Comparison of ENCODE assay signal across 9 mouse cellular contexts in the genomic region with DNA sequence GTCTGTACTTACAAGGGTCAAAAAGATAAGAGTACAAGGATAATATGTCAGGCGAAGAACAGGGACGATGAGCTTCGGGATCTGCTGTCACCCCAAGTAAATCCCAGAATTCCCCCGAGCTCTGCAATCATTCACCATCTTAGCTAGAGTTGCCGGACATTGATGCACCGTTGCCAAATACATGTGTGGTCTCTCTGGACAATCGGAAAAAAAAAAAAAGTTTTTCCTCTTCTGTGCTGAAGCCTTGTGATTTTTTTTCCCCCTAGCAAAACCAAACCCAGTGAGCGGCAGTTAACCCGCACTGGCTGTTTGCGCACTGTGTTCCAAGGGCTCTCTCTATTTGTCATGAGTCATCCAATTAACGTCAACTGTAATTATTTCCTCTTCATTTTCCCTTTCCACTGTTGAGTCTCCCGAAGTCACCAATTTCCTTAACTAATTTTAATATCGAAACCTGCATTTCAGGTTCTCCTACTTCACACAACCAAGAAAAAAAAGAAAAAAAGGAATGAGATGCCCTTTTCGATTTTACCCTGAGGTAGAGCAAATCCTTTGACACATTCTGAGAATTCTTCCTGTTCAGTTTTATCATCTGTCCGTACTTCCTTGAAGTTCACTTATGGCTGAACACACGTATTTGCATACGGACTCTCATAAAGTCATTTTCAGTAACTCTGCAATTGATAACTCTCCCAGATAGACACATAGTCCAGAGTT.
A peak's percentile ranks its signal among the peaks of the same experiment; 100 is the strongest.
DNase-seq lines count a peak whose midpoint lies in the region; ATAC-seq and TF ChIP-seq lines count a peak whose summit lies in the region.
"Had no signal": no experiment of that assay in that cellular context is flagged by ENCODE, and none has a peak within 500 bp of the region (broad histone marks: within the 10 kb centered on the region; RNA-seq: fewer than 3 reads in every experiment).

No protein-coding gene starts in this region.

- H3K9me3 ChIP-seq in forebrain, embryonic 14.5 days (replicated peaks; ENCODE audit: control insufficient read depth, low read length): no peaks in the 10 kb centered on the region
- H3K9me3 ChIP-seq in liver, embryonic 12.5 days (replicated peaks): no peaks in the 10 kb centered on the region
- H3K9me3 ChIP-seq: G1E had no signal

- H3K79me2 ChIP-seq in heart, adult 2 months (replicated peaks; ENCODE audit: control insufficient read depth, insufficient read depth, low read length): no peaks in the 10 kb centered on the region

- WGBS in heart, adult 2 months: 22% methylated on average over 17 of the region's 17 CpGs
- WGBS in forebrain, embryonic 14.5 days: 73% methylated on average over 17 of the region's 17 CpGs
- 25% methylated on average over 17 of the region's 17 CpGs for WGBS in liver, embryonic 12.5 days (ENCODE audit: insufficient replicate concordance)
- 40% methylated on average over 17 of the region's 17 CpGs for WGBS in olfactory bulb, adult 2 months

- no peaks in the 10 kb centered on the region for H3K27me3 ChIP-seq in heart, adult 2 months (ENCODE audit: control insufficient read depth, insufficient read depth, low read length)
- no peaks in the 10 kb centered on the region for H3K27me3 ChIP-seq in forebrain, embryonic 14.5 days (replicated peaks; ENCODE audit: control insufficient read depth, insufficient read depth, low read length)
- H3K27me3 ChIP-seq in liver, embryonic 12.5 days (replicated peaks): no peaks in the 10 kb centered on the region

- peak overlapping the region; percentile 19 for H3K9ac ChIP-seq in heart, adult 2 months (ENCODE audit: low read depth, low read length)
- no peak overlapping the region for H3K9ac ChIP-seq in forebrain, embryonic 14.5 days (ENCODE audit: low read length)
- no peak overlapping the region for H3K9ac ChIP-seq in liver, embryonic 12.5 days

- H3K4me2 ChIP-seq in forebrain, embryonic 14.5 days (ENCODE audit: low read length): no peak overlapping the region; the same call in 1 of the 2 replicates
- peak overlapping the region; percentile 50 for H3K4me2 ChIP-seq in liver, embryonic 12.5 days

- TF ChIP-seq CTCF in heart, adult 2 months (IDR thresholded peaks at IDR 0.05): no peak
- TF ChIP-seq CTCF in olfactory bulb, adult 2 months (IDR thresholded peaks at IDR 0.05; ENCODE audit: insufficient read depth, low read depth, low read length): no peak

- H3K36me3 ChIP-seq in heart, adult 2 months (ENCODE audit: control insufficient read depth, insufficient read depth, low read length): no peaks in the 10 kb centered on the region
- no peaks in the 10 kb centered on the region for H3K36me3 ChIP-seq in forebrain, embryonic 14.5 days (ENCODE audit: control insufficient read depth, insufficient read depth, low read length)
- H3K36me3 ChIP-seq in liver, embryonic 12.5 days: no peaks in the 10 kb centered on the region
- H3K36me3 ChIP-seq: G1E had no signal

- no peak for TF ChIP-seq EP300 in heart, adult 2 months (IDR thresholded peaks at IDR 0.05; ENCODE audit: insufficient read depth, low read depth, low read length)

- ATAC-seq in CD4-positive, CD25-positive, alpha-beta regulatory T cell, adult 4 months: peak; percentile 33
- ATAC-seq in forebrain, embryonic 14.5 days: peak; percentile 35; the same call in 1 of the 2 replicates
- ATAC-seq in liver, embryonic 12.5 days: no peak

- DNase-seq in heart, adult 2 months: peak in 1 of 2 experiments; percentile 25
- DNase-seq in heart, adult 9 months (ENCODE audit: low spot score in 2 of 2): no peak
- DNase-seq in forebrain, embryonic 14.5 days (ENCODE audit: low spot score): no peak
- DNase-seq in urinary bladder, adult 2 months (ENCODE audit: low spot score): no peak
- DNase-seq in ovary, postnatal 10 days (ENCODE audit: low spot score): no peak

- intact Hi-C loops in heart, adult 2 months (cut with DNase I): loop anchor here (1.0 to 5.0 kb wide), 6 partner anchors 31 to 503 kb away; no protein-coding TSS in a partner anchor

- peak overlapping the region; percentile 47 for H3K27ac ChIP-seq in heart, adult 2 months
- no peak overlapping the region for H3K27ac ChIP-seq in forebrain, embryonic 14.5 days (ENCODE audit: low read depth, low read length)
- 0 out of 2 replicates have a peak overlapping the region, but pooled peaks have one; percentile 10 for H3K27ac ChIP-seq in liver, embryonic 12.5 days
- no peak overlapping the region for H3K27ac ChIP-seq in olfactory bulb, adult 2 months (ENCODE audit: insufficient read depth, low read depth, low read length)

- peak overlapping the region; percentile 44 for H3K4me3 ChIP-seq in heart, adult 2 months
- H3K4me3 ChIP-seq in forebrain, embryonic 14.5 days (ENCODE audit: low read depth, low read length): no peak overlapping the region
- peak overlapping the region; percentile 17; the same call in 1 of the 2 replicates for H3K4me3 ChIP-seq in liver, embryonic 12.5 days
- H3K4me3 ChIP-seq in olfactory bulb, adult 2 months (ENCODE audit: insufficient read depth, low read depth, low read length): peak overlapping the region; percentile 39

- TF ChIP-seq POLR2A in heart, adult 2 months (IDR thresholded peaks at IDR 0.05; ENCODE audit: insufficient read depth, low read depth, low read length): no peak
- no peak for TF ChIP-seq POLR2A in olfactory bulb, adult 2 months (IDR thresholded peaks at IDR 0.05; ENCODE audit: insufficient read depth, low read depth, low read length)

- H3K4me1 ChIP-seq in heart, adult 2 months (ENCODE audit: control insufficient read depth, insufficient read depth, low read length): 0 out of 2 replicates have a peak, but pooled peaks cover 1% of the 10 kb centered on the region
- H3K4me1 ChIP-seq in forebrain, embryonic 14.5 days (ENCODE audit: control insufficient read depth, insufficient read depth, low read length): 0 out of 2 replicates have a peak, but pooled peaks cover 2% of the 10 kb centered on the region
- peaks cover 35% of the 10 kb centered on the region for H3K4me1 ChIP-seq in liver, embryonic 12.5 days
- peaks cover 5% of the 10 kb centered on the region; the same call in 1 of the 2 replicates for H3K4me1 ChIP-seq in olfactory bulb, adult 2 months (ENCODE audit: control insufficient read depth, insufficient read depth, low read length)

Comparison
In these comparisons a context has a peak if more than half of its experiments do, and no peak if none do; other contexts are left out.
1. H3K27ac ChIP-seq: peak in heart, adult 2 months (single experiment) and liver, embryonic 12.5 days (single experiment); none in forebrain, embryonic 14.5 days (single experiment) and olfactory bulb, adult 2 months (single experiment).